Mouse (Mus musculus) heart, embryonic 14.5 days (tissue): ENCODE measurements at regions not wholly inside any gene's neighbourhood (a gene's known extent, or its start where the extent isn't known, plus 50 kb on each side); places are given as distances from the start of the nearest gene placed in this dataset.

Experiments used
- ATAC-seq: fragments of 200-750 bp; cut with Nextera tagmentation; 2 replicates; pipeline ENCODE4 v1.8.0; 2017; ENCODE audit warnings: low read depth, moderate TSS enrichment; ENCODE audit not compliant: insufficient number of reproducible peaks, insufficient read depth, low FRiP score
- H3K27ac ChIP-seq, 2 experiments: fragments of 200-500 bp in 1 of 2; fragments of 300-500 bp in 1 of 2; sonication (generic) in 1 of 2; replicated peaks in 1 of 2; 2 replicates each; pipeline ENCODE4 v1.5.1; 2012 to 2014; ENCODE audit warnings: low read depth in 2 of 2, low read length in 2 of 2, control low read depth in 1 of 2, mild to moderate bottlenecking in 1 of 2, mixed read lengths in 1 of 2; ENCODE audit not compliant: control insufficient read depth in 1 of 2, insufficient read depth in 1 of 2
- H3K27me3 ChIP-seq: fragments of 300-500 bp; sonication (generic); 2 replicates; pipeline ENCODE4 v1.6.1; 2014; ENCODE audit warnings: mild to moderate bottlenecking, low read length, control low read depth; ENCODE audit not compliant: control insufficient read depth, insufficient read depth
- H3K36me3 ChIP-seq: fragments of 300-500 bp; sonication (generic); 2 replicates; pipeline ENCODE4 v1.6.1; 2014; ENCODE audit warnings: mild to moderate bottlenecking, control low read depth, low read length, mixed read lengths; ENCODE audit not compliant: control insufficient read depth, insufficient read depth
- H3K4me1 ChIP-seq, 2 experiments: fragments of 200-500 bp in 1 of 2; fragments of 300-500 bp in 1 of 2; sonication (generic) in 1 of 2; 2 replicates each; pipeline ENCODE4 v1.6.1; 2012 to 2014; ENCODE audit warnings: low read length in 2 of 2, control low read depth in 1 of 2, mixed read lengths in 1 of 2; ENCODE audit not compliant: control insufficient read depth in 2 of 2, insufficient read depth in 2 of 2
- H3K4me2 ChIP-seq: fragments of 300-500 bp; sonication (generic); 2 replicates; pipeline ENCODE4 v1.6.1; 2014; ENCODE audit warnings: mild to moderate bottlenecking, low read length
- H3K4me3 ChIP-seq, 2 experiments: fragments of 200-500 bp in 1 of 2; fragments of 300-500 bp in 1 of 2; sonication (generic) in 1 of 2; 2 replicates each; pipeline ENCODE4 v1.5.1; 2012 to 2014; ENCODE audit warnings: low read length in 2 of 2, mild to moderate bottlenecking in 2 of 2, control low read depth in 1 of 2, low read depth in 1 of 2, moderate library complexity in 1 of 2; ENCODE audit not compliant: control insufficient read depth in 1 of 2, insufficient read depth in 1 of 2
- H3K9ac ChIP-seq: fragments of 300-500 bp; sonication (generic); 2 replicates; pipeline ENCODE4 v1.6.1; 2014; ENCODE audit warnings: mild to moderate bottlenecking, low read length
- H3K9me3 ChIP-seq: fragments of 300-500 bp; sonication (generic); 2 replicates; pipeline ENCODE4 v1.6.1; 2016; ENCODE audit warnings: low read length, control low read depth; ENCODE audit not compliant: control insufficient read depth
- WGBS: fragments of 180-500 bp; shearing (Covaris S2); extraction: QIAGEN DNeasy Blood & Tissue Kit; methylation state at CpG from one replicate; pipeline ENCODE4 v1.1.7; 2014; 5-methylcytosine and 5-hydroxymethylcytosine counted together

- H3K27ac ChIP-seq = peak overlapping the region; percentile 60 to 85
Observed at GRCm38 (mm10) chr17:4220661-4221360, 524.8 kb upstream of the Nox3 start.

GRCm38 (mm10) chr17:4227889-4228288 lies 531.8 kb upstream of the Nox3 start:
- Histone ChIP-seq H3K4me2 (no peak overlapping the region), H3K4me1 (no peaks in the 10 kb centered on the region; a peak in 1 of 4 replicates), H3K4me3 (no peak overlapping the region), H3K9me3 (no peaks in the 10 kb centered on the region), H3K9ac (no peak overlapping the region), H3K27me3 (no peaks in the 10 kb centered on the region), H3K36me3 (no peaks in the 10 kb centered on the region), H3K27ac (no peak overlapping the region)
- 81% methylated on average over 10 of the region's 10 CpGs for WGBS
- no peak for ATAC-seq

More at GRCm38 (mm10) chr17:4220661-4221360, 524.8 kb upstream of the Nox3 start:
- no peak overlapping the region for H3K4me3 ChIP-seq
- H3K9ac ChIP-seq = no peak overlapping the region
- WGBS = 46% methylated on average over 12 of the region's 12 CpGs
- ATAC-seq = 0 out of 2 replicates have a peak, but pooled peaks have one; percentile 39
- H3K4me1 ChIP-seq = peaks cover 4 to 16% of the 10 kb centered on the region in 2 experiments; a peak in 3 of 4 replicates
- peak overlapping the region; percentile 47 for H3K4me2 ChIP-seq
- H3K27me3 ChIP-seq = no peaks in the 10 kb centered on the region
- H3K36me3 ChIP-seq = no peaks in the 10 kb centered on the region
- no peaks in the 10 kb centered on the region for H3K9me3 ChIP-seq

GRCm38 (mm10) chr17:4229969-4230368 lies 533.9 kb upstream of the Nox3 start:
- H3K9ac ChIP-seq = no peak overlapping the region
- no peaks in the 10 kb centered on the region for H3K27me3 ChIP-seq
- H3K27ac ChIP-seq = no peak overlapping the region
- no peaks in the 10 kb centered on the region; a peak in 1 of 4 replicates for H3K4me1 ChIP-seq
- H3K4me3 ChIP-seq = no peak overlapping the region
- no peak overlapping the region for H3K4me2 ChIP-seq
- no peaks in the 10 kb centered on the region for H3K36me3 ChIP-seq
- 77% methylated on average over 2 of the region's 2 CpGs for WGBS
- H3K9me3 ChIP-seq = no peaks in the 10 kb centered on the region
- no peak for ATAC-seq

- WGBS = 79% methylated on average over 2 of the region's 2 CpGs
- H3K9me3 ChIP-seq = no peaks in the 10 kb centered on the region
- no peak for ATAC-seq
- no peak overlapping the region for H3K27ac ChIP-seq
- no peaks in the 10 kb centered on the region for H3K36me3 ChIP-seq
- no peak overlapping the region for H3K4me3 ChIP-seq
- H3K27me3 ChIP-seq = no peaks in the 10 kb centered on the region
- H3K4me1 ChIP-seq = no peaks in the 10 kb centered on the region
- H3K9ac ChIP-seq = no peak overlapping the region
- H3K4me2 ChIP-seq = no peak overlapping the region
Observed at GRCm38 (mm10) chr17:4250476-4250875, 554.4 kb upstream of the Nox3 start.

GRCm38 (mm10) chr17:4265471-4265870 lies 569.4 kb upstream of the Nox3 start:
- Histone ChIP-seq H3K4me3 (no peak overlapping the region), H3K36me3 (no peaks in the 10 kb centered on the region), H3K27me3 (no peaks in the 10 kb centered on the region), H3K4me2 (no peak overlapping the region), H3K4me1 (no peaks in the 10 kb centered on the region), H3K9ac (no peak overlapping the region), H3K9me3 (no peaks in the 10 kb centered on the region), H3K27ac (no peak overlapping the region)
- no peak for ATAC-seq
- WGBS = 53% methylated on average over 6 of the region's 6 CpGs

- peak overlapping the region; percentile 1; the same call in 1 of the 2 replicates for H3K4me2 ChIP-seq
- H3K27me3 ChIP-seq = no peaks in the 10 kb centered on the region
- no peak overlapping the region for H3K4me3 ChIP-seq
- WGBS = 12% methylated on average over 6 of the region's 6 CpGs
- no peaks in the 10 kb centered on the region for H3K4me1 ChIP-seq
- H3K27ac ChIP-seq = no peak overlapping the region
- no peak overlapping the region for H3K9ac ChIP-seq
- H3K9me3 ChIP-seq = no peaks in the 10 kb centered on the region
- ATAC-seq = no peak
- H3K36me3 ChIP-seq = no peaks in the 10 kb centered on the region
Observed at GRCm38 (mm10) chr17:4265946-4266345, 569.9 kb upstream of the Nox3 start.

- ATAC-seq = no peak
- Histone ChIP-seq H3K36me3 (no peaks in the 10 kb centered on the region), H3K4me2 (peak overlapping the region; percentile 1; the same call in 1 of the 2 replicates), H3K9ac (no peak overlapping the region), H3K27me3 (no peaks in the 10 kb centered on the region), H3K27ac (no peak overlapping the region), H3K4me3 (no peak overlapping the region), H3K4me1 (no peaks in the 10 kb centered on the region), H3K9me3 (no peaks in the 10 kb centered on the region)
- 27% methylated on average over 5 of the region's 5 CpGs for WGBS
Observed at GRCm38 (mm10) chr17:4266487-4266886, 570.4 kb upstream of the Nox3 start.

- no peak overlapping the region for H3K9ac ChIP-seq
- no peaks in the 10 kb centered on the region for H3K4me1 ChIP-seq
- no peak for ATAC-seq
- H3K36me3 ChIP-seq = no peaks in the 10 kb centered on the region
- H3K4me3 ChIP-seq = no peak overlapping the region
- 75% methylated on average over 5 of the region's 5 CpGs for WGBS
- no peaks in the 10 kb centered on the region for H3K9me3 ChIP-seq
- no peak overlapping the region for H3K4me2 ChIP-seq
- no peaks in the 10 kb centered on the region for H3K27me3 ChIP-seq
- H3K27ac ChIP-seq = no peak overlapping the region
Observed at GRCm38 (mm10) chr17:4268380-4268779, 572.3 kb upstream of the Nox3 start.
